Mouse (Mus musculus): ENCODE results near the gene Clec11a.

Clec11a gene

GRCm38 (mm10) chr7:44306516-44307240, at the start of gene Clec11a:
Gene Clec11a, minus strand, starts transcription at chr7:44306902.
- DNase-seq, result peak; percentile 66

- no peak for DNase-seq
Observed at GRCm38 (mm10) chr7:44355411-44355810, 48.7 kb upstream of the Clec11a start.

GRCm38 (mm10) chr7:44353601-44354340, 47.1 kb upstream of the Clec11a start:
- no peak for DNase-seq

GRCm38 (mm10) chr7:44352750-44353600, 46.3 kb upstream of the Clec11a start:
- peak; percentile 60 for DNase-seq

- DNase-seq, result peak; percentile 42
Observed at GRCm38 (mm10) chr7:44351881-44352749, 45.4 kb upstream of the Clec11a start.

GRCm38 (mm10) chr7:44350957-44351711, 44.4 kb upstream of the Clec11a start:
- DNase-seq, result peak; percentile 87

- DNase-seq, result no peak
Observed at GRCm38 (mm10) chr7:44349043-44349442, 42.3 kb upstream of the Clec11a start.

GRCm38 (mm10) chr7:44344622-44345021, 37.9 kb upstream of the Clec11a start:
- DNase-seq, result no peak

- no peak for DNase-seq
Observed at GRCm38 (mm10) chr7:44343459-44344015, 36.8 kb upstream of the Clec11a start.

- DNase-seq, result no peak
Observed at GRCm38 (mm10) chr7:44341714-44342113, 35.0 kb upstream of the Clec11a start.

GRCm38 (mm10) chr7:44341119-44341518, 34.4 kb upstream of the Clec11a start:
- no peak for DNase-seq

- DNase-seq, result no peak
Observed at GRCm38 (mm10) chr7:44340226-44340625, 33.5 kb upstream of the Clec11a start.

- peak; percentile 76 for DNase-seq
Observed at GRCm38 (mm10) chr7:44337121-44337849, 30.6 kb upstream of the Clec11a start.

GRCm38 (mm10) chr7:44336046-44337021, 29.6 kb upstream of the Clec11a start:
- peak; percentile 81 for DNase-seq

GRCm38 (mm10) chr7:44335031-44335878, 28.6 kb upstream of the Clec11a start:
- peak; percentile 86 for DNase-seq

- DNase-seq, result peak; percentile 56
Observed at GRCm38 (mm10) chr7:44334139-44334538, 27.4 kb upstream of the Clec11a start.

- DNase-seq, result no peak
Observed at GRCm38 (mm10) chr7:44332336-44332735, 25.6 kb upstream of the Clec11a start.

GRCm38 (mm10) chr7:44326614-44327013, 19.9 kb upstream of the Clec11a start:
- no peak for DNase-seq
